Mouse (Mus musculus) cerebral cortex, adult 2 months (tissue): ENCODE measurements around the gene Adora1.

Experiments
- WGBS: fragments of 180-500 bp; shearing (Covaris S2); methylation state at CpG from one replicate; pipeline ENCODE4 v1.1.7; 2018; 5-methylcytosine and 5-hydroxymethylcytosine counted together

Gene Adora1

DNA sequence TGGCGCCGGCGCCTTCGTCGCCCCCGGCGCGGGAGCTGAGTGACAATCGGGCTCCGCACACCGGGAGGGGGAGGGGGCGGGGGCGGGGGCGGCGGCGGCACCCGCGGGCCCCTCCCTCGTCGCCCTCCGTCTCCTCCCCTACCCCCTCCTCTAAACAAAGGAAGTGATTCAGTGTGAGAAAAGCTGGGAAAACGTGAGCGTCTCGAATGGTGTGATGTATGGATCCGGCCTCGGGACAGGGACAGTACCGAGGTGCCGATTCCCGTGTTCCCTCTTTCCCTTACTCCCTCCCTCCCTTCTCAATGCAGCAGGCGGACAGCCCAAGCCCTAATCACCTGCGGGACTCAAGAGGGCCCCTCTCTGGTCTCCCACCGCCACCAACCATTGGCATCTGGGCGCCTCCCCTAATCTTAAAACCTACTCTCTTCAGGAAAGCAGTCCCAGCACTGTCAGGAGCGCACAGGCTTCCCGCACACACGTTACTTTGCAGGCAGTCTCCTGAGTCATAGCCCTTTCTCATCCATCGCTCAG lies at the start of gene Adora1:
Gene Adora1, minus strand, starts transcription at position 41 of the 531 bp plus-strand sequence.
- WGBS, result 2% methylated on average over 28 of the region's 37 CpGs

DNA sequence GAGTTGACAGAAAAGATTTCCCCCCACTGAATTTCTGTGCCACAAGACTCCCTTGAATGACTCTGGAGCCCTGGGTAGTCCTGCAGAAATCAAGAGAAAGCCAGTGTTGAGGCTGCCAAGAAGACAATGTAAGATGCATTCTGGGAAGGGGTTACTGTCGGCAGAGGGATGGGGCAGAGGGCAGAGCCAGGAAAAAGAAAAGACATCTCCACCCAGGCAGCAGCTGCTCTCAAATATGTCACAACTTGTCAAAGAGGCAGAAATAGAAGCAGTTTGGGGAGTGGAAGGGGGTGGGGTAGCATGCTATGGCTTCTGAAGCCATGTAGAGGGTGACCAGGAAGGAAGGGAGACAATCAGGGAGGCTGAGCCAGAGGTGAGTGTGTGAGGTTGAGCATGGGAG lies 47.9 kb upstream of the Adora1 start:
- WGBS, result 27% methylated on average over 1 of the region's 1 CpGs

DNA sequence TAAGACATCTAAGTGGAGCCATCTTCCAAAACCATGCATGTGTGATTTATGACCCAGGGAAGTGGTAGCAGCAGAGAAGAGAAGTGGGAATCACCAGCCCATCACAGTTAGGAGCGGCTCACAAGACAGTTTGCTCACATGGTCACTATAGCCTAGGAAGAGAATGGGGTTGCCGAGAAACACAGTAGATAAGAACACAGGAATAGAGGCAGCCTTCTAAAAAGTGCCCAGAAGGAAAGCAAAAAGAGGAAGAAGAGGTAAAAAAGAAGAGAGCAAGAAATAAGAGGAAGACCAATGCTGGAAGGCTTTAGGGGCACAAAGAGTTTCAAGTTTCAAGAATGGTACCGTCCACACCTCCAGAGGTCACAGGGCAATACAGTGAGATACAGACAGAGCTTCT lies 47.1 kb upstream of the Adora1 start:
- 88% methylated on average over 3 of the region's 3 CpGs for WGBS

DNA sequence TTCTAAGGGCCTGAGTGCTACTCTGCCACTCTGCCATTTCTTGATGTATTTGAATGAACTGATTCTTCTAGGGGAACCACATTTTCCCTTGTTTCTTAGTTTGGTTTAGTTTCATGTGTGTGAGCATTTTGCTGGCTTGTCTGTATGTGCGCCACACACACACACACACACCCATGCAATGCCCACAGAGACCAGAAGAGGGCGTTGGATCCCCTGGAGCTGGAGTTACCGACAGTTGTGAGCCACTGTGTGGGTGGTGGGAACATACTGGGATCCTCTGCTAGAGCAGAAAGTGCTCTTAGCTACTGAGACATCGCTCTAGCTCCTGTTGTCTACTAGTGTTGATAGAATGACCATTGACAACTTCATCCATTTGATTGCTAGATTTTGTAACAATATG lies 46.3 kb upstream of the Adora1 start:
- 67% methylated on average over 4 of the region's 4 CpGs for WGBS

DNA sequence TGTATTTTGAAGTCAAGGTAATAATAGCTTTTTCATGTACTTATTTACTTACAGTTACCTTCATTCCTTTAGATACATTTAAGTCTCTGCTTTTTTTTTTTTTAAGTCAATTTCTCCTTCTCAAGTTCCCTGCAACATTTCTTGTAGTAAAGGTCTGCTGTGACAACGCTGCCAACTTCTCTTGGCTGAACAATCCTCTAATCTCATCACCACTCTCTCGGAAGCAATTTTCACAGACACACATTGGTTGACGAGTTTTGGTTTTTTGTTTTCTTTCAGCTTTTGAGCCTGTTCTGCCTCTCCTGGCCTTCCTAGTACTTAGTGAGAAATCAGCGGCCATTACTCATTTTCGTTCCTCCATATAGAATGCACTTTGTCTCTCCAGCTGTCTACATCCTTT lies 44.9 kb upstream of the Adora1 start:
- 66% methylated on average over 5 of the region's 5 CpGs for WGBS

DNA sequence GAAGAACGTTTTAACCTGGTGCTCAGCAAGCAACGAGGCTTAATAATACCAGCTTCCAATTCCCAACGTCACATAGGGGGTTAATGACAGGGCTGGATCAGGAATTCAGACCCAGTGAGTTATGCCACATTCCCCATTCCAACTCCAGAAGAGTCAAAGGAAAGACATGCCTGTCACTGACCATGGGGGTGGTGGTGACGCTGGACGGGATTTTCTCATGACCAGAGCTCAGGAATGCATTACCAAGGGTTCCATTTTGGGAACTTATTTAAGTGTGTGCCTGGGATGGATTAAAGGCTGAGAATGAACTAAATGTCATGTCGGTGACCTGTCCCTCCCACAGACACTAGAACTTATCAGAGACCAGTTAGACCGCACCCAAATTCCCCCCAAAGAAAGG lies 41.6 kb upstream of the Adora1 start:
- WGBS, result 89% methylated on average over 7 of the region's 7 CpGs

DNA sequence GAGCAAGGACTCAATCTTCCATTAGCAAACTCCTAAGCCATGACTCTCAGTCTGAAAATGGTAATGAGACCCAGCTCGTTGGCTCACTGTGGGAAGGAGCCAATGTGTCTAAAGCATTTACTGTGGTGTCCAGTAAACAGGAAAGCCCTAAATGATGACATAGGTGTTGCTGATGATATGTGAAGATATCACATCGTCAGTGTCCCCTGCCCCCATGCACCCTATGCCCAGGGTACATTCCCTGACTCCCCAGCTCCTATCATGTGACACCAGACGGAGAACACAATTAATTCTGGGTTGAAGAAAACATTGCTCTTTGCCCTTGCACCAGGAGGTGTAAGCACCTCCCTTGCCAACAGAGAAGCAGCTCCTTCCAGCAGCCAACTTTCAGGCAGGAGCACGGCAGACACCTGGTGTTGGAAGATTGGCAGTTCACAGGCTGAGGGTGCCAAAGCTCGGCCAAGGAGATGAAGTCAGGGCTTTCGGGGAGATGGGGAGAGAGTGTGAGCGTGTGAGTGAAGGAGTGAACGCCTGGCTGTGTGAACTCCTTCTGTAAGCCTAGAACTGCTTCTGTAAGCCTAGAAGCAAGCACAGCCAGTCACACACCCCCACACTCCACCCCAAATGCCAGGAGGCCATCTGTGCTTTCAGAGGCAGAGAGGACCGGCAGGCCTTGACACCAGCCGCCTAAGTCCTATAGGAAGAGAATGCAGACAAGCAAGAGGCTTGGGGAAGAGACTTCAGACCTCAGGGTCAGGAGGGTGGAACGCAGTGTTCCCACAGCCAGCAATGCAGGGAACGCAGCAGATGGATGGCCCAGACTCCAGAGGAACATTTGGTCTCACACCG lies 40.6 kb upstream of the Adora1 start:
- 57% methylated on average over 13 of the region's 13 CpGs for WGBS

DNA sequence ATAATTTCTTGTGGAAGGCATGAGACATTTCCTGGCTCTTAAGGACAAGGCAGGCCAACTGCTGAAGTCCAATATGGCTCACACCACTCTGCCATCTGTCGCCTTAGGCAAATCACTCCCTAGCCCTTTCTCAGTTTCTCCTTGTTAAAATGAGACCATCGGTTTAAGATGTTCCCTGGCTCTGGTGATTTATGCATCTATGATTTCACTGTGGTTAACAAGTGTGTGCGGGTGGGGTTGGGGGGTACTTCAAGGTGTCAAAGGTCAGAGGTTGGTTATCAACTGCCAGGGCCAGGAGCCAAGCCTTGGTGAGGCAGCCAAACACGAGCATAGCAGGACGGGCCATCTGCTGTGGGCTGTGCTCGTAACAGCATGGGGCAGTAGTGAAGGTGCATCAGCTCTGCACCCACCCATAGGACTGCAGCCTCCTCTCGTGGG lies 39.3 kb upstream of the Adora1 start:
- 60% methylated on average over 7 of the region's 7 CpGs for WGBS

DNA sequence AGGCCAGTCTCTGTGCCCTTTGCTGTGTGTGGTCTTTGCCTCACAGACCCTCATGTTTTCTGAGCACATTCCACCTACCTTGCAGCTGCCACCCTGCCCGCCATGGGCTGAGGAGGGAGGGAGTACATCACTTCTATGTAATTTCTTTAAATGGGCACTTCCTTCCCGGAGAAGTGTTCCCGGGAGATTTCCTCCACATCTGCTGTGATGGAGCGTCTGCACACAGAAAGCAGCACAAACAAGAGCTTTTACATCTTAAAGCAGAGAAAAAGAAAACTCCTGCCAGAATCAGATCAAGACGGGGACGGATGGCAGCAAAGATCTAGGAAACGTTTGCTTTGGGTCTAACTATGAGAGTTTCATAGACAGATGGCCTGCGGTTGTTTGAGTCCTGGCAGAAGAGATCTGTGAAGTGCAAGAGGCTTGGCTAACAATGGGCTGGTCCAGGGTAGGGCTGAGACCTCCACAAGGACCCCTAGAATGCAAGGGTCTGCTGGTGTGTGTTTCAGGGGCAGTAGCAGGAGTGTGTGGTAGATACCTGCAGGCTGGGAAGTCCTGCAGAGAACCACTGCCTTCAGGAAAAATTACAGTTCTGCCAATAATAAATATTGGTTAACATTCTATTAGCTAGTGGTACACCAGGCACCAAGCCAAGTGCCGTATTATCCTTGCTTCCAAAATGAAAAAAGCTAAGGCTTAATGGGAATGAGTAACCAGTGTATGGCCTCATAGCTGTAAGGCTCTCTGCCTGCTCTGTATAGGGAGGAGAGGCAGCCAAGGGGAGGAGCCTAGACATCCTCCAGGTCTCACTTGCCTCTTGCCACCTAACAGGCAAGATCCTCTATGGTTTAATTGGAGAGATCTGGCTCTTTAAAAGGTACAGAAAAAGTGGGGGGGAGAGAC lies 38.5 kb upstream of the Adora1 start:
- WGBS, result 21% methylated on average over 9 of the region's 9 CpGs

DNA sequence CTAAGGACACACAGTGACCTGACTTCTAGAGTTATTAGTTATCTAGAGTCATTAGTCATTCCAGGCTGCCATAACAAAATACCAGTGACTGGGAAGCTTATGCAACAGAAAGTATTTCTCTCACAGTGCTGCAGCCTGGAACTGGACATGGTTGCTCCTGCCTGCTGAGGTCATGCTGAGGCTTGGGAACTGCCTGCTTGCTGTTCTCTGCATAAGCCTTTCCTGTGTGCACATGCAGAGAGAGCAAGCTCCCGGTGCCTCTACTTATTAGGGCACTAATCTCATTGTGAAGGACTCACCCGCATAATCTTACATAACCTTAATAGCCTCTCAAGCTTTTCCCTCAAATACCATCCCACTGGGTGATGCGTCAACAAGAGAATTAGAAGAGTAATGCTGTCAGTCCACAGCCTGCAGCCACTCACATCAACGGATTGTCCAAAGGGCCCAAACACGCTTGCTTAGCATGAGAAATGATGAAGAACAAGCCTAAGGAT lies 37.6 kb upstream of the Adora1 start:
- 66% methylated on average over 5 of the region's 5 CpGs for WGBS

DNA sequence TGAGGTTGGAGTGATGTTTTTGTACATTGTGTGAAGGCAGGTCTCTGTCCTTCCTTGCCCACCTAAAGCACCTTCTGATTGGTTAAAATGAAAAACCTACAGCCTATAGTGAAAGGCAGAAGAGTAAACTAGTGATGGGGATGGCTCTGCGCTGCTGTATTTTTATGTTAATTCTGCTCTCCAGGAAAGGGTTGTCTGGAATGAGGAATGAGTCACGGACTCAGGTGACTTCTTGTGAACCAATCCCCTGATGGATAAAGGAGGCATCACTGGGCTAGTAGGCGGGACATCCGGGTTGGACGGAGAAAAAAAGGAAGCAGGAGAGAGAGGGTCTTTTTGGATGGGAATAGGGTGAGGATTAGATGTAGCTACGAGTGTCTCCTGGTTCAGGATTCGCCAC lies 34.8 kb upstream of the Adora1 start:
- 86% methylated on average over 7 of the region's 7 CpGs for WGBS

DNA sequence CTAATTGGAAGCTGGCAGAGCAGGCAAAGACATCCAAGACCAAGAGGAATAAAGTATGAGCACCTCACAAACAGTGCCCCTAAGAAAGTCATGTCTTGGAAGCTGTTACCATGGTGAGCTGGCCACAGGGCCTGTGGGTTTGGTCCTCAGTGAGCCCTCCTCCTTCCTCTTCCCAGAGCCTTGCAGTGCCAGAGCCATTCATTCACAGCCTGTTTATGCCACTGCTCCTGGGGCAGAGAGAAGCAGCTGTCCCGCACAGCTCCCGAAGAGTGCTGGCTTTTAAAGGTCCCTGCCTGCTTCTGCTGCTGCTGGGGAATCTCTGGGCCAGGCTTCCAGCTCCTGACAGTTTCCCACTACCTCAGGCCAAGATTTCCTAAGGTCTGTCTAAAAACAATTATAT lies 30.6 kb upstream of the Adora1 start:
- 50% methylated on average over 2 of the region's 2 CpGs for WGBS

DNA sequence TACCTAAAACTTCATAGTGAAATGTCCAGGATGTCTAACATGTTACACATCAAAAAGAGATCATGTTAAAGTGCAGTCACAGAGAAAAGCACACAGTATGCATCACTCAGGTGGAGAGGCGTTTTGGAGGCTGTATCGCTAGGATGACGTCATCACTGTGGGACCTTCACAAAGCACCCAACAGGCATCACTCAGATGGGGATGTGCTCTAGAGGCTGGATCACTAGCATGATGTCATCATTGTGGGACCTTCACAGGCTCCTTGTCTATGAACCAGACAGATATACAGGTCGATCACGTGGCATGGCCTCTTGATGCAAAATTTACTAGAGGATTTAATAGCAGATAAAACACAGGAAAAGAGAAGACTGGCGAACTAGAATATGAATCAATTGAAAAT lies 29.1 kb upstream of the Adora1 start:
- WGBS, result 95% methylated on average over 6 of the region's 6 CpGs

DNA sequence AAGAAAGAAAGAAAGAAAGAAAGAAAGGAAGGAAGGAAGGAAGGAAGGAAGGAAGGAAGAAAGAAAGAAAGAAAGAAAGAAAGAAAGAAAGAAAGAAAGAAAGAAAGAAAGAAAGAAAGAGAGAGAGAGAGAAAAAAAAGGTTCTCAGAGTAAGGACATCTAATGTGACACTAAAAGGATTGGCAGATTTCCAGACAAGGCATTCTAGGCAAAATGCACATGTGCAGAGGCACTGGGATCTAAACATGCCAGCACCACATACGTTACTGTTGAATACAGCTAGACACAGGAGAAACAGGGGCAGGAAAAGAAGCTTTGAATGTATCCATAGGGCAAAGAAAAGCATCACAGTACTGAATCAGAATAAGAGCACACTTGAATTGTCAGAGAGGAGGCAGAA lies 14.4 kb upstream of the Adora1 start:
- 80% methylated on average over 1 of the region's 1 CpGs for WGBS

DNA sequence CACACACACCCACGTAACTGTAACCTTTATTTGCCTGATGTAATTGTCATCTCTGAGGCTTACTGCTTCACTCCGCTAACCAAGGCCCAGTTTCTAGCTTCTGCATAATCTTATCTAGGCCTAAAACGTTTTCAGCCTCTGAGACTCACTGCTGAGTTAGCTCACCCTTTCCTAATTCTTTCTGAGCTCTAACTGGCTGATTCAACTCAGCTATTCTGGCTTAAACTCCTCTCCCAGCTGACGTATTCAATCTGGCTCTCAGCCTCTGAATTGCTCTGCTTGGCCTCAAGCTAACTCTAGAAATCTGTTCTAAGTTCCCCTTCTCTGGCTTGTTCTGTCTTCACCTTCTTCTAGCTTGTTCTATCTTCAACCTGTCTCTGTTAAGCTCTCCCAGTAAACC lies 11.4 kb upstream of the Adora1 start:
- 44% methylated on average over 4 of the region's 4 CpGs for WGBS

DNA sequence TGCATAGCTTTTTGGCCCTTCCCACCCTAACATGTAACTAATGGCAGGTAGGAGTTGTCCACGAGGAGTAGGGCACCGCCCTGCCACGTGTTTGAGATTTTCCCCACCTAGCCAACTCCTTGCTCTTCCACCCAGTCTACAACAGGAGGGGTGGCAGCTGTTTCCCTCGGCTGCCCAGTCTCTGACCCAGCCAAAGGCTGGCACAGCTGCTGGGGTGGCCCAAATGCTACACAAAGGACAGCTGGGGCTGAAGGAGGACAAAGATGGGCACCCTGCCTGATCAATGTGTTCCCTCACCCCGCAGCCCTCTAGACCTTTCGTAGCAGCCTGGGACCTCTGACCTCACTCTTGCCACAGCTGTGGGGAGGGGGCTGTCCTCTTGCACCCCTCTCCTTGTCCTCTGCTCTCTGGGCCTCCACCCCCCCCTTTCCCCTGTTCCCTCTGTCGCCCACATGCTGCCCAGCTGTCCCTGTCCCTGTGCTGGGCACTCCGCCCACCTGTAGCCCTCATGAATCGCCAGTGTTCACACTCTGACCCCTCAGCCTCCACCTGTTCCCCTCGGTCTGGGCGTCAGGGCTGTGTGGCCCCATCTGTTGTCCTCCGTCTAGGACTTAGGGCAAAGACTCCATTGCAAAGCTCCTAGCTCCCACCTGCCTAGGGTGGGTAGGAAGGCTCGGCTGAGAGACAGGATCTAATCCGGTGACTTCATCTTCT lies 9.9 kb upstream of the Adora1 start:
- 70% methylated on average over 14 of the region's 14 CpGs for WGBS

DNA sequence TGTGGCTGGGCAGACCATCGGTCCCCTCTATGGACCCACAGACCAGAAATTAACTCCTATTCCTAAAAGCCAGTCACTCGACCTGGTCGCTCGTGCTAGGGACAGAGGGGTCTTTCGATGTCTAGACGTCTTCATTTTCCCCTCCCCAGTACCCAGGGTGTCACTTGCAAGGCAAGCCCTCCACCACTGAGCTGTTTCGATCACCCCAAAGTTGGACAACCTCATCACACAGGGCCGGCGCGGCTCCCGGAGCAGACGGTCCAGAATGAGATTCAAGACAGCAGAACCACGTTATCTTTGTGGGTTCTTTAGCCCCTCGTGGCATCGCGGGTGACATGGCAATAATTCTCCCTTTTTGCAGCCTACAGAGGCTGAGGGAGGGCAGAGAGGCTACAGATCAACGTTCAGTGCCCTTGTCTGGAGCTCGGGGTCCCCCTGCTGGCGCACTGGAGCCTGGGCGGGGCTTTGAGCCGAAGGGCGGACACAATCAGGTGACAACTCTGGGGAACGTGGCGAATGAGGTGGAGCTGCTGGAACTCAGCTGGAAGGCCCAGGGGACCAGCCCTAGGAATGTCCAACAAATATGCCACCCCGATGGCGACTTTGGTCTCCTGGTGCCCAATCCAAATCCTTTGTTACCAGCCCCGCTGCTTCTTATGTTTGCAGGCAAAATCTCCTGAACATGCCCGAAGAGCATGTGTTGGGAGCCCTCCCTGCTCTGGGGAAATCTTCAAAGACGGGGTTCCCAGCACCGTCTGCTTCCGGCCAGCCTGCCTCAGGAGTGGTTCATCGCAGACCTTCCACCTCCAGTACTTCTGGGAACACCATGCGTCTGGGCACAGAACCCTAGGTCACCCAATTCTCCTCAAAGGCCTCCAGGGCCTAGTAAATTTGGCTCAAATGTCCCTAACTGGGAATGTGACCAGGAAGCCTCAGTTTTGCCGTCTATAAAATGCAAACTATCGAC lies 9.0 kb upstream of the Adora1 start:
- 23% methylated on average over 35 of the region's 35 CpGs for WGBS

DNA sequence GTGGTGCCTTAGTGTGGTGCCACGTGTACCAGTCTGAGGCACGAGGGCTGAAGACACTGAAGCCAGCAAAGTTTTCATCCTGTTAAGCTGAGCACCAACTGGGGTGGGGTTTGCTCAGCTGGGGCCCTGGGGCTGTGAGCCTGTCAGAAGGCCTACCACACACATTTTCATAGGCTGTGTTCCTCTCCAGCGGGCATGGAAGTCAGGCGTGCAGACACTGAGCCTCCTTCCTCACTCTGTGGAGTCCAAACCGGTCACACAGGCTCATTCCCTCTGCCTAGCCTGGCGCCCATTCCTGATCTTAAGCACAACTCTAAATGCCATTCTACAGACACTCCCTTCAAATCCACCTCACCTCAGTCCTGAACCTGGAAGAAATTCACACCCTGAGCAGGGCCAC lies 8.3 kb upstream of the Adora1 start:
- WGBS, result 86% methylated on average over 6 of the region's 6 CpGs

DNA sequence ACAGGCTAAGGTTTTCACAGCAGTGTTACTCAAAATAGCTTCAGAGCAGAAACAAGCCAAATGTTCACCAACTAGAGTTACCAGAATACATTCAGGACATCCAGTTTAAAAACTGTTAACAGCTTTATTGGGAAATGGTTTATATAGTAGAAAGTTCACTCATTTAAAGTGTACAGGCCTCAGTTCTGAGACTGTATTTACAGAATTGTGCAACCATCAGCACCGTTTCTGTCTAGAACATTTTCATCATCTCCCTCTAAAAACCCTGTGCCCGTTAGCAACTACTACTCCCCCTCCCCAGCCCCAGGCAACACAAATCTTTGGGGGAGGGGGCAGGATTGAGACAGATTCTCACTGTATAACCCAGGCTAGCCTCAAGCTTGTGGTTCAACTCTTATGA lies 7.1 kb upstream of the Adora1 start:
- WGBS, result 57% methylated on average over 2 of the region's 2 CpGs

DNA sequence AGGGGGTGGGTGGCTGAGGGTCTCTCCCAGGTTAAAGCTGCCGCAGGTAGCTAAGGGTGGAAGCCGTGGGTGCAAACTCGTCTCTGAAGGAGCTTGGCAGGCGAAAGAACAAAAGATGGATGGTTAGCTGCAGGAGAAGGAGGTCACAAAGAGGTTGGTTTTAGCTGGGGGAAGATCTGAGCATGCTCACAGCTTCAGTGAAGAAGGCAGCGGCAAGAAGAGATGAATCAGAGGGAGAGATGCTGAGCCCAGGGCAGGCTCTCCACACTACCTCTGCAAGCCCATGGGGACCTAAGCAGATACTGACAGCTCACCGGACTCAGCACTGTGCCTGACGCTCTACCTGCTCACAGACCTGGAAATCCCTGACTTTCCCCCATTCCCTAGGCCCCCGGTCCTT lies 6.1 kb upstream of the Adora1 start:
- WGBS, result 69% methylated on average over 8 of the region's 8 CpGs

DNA sequence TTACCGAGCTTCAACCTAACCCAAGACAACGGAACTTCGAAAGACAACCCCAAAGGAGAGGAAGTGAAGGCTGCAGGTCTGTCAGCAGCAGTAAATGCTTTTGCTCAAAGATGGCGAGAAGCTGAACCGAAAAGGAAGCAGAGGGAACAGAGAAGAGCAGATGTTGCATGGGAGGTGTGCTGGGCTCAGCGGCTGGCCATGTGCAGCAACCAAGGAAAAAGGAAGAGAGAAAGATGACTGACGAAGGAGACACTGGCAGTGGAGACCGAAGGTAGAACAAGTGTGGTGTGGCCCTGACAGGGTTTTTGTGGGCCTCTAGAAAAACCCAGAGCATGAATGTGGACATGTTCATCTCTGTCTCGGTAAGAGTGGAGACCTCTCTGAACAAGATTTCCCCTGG lies 5.5 kb upstream of the Adora1 start:
- 51% methylated on average over 9 of the region's 9 CpGs for WGBS
